Mouse (Mus musculus) adrenal gland, adult 8-10 months (tissue): ENCODE measurements around the gene Itgb6. TPM values are rescaled to one million over a fixed set of nuclear protein-coding genes. Genes with fewer than 3 reads are reported as not detected.

Experiments used
- DNase-seq: peaks from one replicate; pipeline ENCODE4 v3.0.0; 2022
- total RNA-seq, 4 experiments: library from RNA; stranded (reverse); gene quantifications; 2 replicates each; pipeline ENCODE4 v1.2.4; 2022

The Itgb6 gene
- total RNA-seq, 4 experiments from 2014 or later = not detected

GRCm38 (mm10) chr2:60712483-60712882, 10.0 kb downstream of the Itgb6 start:
- DNase-seq = no peak

GRCm38 (mm10) chr2:60711098-60711880, 11.2 kb downstream of the Itgb6 start:
- DNase-seq = no peak

- no peak for DNase-seq
Observed at GRCm38 (mm10) chr2:60710317-60710716, 12.1 kb downstream of the Itgb6 start.

GRCm38 (mm10) chr2:60708671-60709070, 13.8 kb downstream of the Itgb6 start:
- DNase-seq = no peak

- no peak for DNase-seq
Observed at GRCm38 (mm10) chr2:60706866-60707265, 15.6 kb downstream of the Itgb6 start.

GRCm38 (mm10) chr2:60705426-60705825, 17.0 kb downstream of the Itgb6 start:
- DNase-seq = no peak

GRCm38 (mm10) chr2:60703315-60703714, 19.1 kb downstream of the Itgb6 start:
- DNase-seq = no peak

- no peak for DNase-seq
Observed at GRCm38 (mm10) chr2:60700956-60701355, 21.5 kb downstream of the Itgb6 start.

GRCm38 (mm10) chr2:60700013-60700412, 22.4 kb downstream of the Itgb6 start:
- DNase-seq = no peak

- DNase-seq = no peak
Observed at GRCm38 (mm10) chr2:60699591-60699990, 22.9 kb downstream of the Itgb6 start.

- peak; percentile 28 for DNase-seq
Observed at GRCm38 (mm10) chr2:60698155-60698554, 24.3 kb downstream of the Itgb6 start.

- no peak for DNase-seq
Observed at GRCm38 (mm10) chr2:60697530-60697929, 24.9 kb downstream of the Itgb6 start.

GRCm38 (mm10) chr2:60696559-60696958, 25.9 kb downstream of the Itgb6 start:
- no peak for DNase-seq

- no peak for DNase-seq
Observed at GRCm38 (mm10) chr2:60695706-60696105, 26.7 kb downstream of the Itgb6 start.

- no peak for DNase-seq
Observed at GRCm38 (mm10) chr2:60694563-60694962, 27.9 kb downstream of the Itgb6 start.

- no peak for DNase-seq
Observed at GRCm38 (mm10) chr2:60692239-60692638, 30.2 kb downstream of the Itgb6 start.

- DNase-seq = no peak
Observed at GRCm38 (mm10) chr2:60690212-60690611, 32.2 kb downstream of the Itgb6 start.

GRCm38 (mm10) chr2:60688944-60689615, 33.4 kb downstream of the Itgb6 start:
- peak; percentile 71 for DNase-seq

- DNase-seq = no peak
Observed at GRCm38 (mm10) chr2:60688150-60688549, 34.3 kb downstream of the Itgb6 start.

GRCm38 (mm10) chr2:60685973-60686372, 36.5 kb downstream of the Itgb6 start:
- DNase-seq = no peak

- no peak for DNase-seq
Observed at GRCm38 (mm10) chr2:60684168-60684567, 38.3 kb downstream of the Itgb6 start.

- no peak for DNase-seq
Observed at GRCm38 (mm10) chr2:60682554-60682953, 39.9 kb downstream of the Itgb6 start.

- DNase-seq = no peak
Observed at GRCm38 (mm10) chr2:60674413-60674812, 48.0 kb downstream of the Itgb6 start.
